Mouse (Mus musculus) left cerebral cortex, adult 8-10 months (tissue): ENCODE measurements around the gene Cit. TPM values are rescaled to one million over a fixed set of nuclear protein-coding genes. Genes with fewer than 3 reads are reported as not detected.

Experiments used
- DNase-seq, 2 experiments: peaks; one replicate each; pipeline ENCODE4 v3.0.0; 2022; ENCODE audit warnings: low spot score in 2 of 2
- total RNA-seq, 4 experiments: library from RNA; stranded (reverse); gene quantifications; 2 replicates each; pipeline ENCODE4 v1.2.4; 2022

Cit gene
- total RNA-seq, 4 experiments from 2014 or later = 181 to 207 (median 194) TPM

- DNase-seq = peak in 1 of 2 experiments; percentile 59
Measured at GRCm38 (mm10) chr5:115909106-115909505, 64.0 kb downstream of the Cit start.

DNA sequence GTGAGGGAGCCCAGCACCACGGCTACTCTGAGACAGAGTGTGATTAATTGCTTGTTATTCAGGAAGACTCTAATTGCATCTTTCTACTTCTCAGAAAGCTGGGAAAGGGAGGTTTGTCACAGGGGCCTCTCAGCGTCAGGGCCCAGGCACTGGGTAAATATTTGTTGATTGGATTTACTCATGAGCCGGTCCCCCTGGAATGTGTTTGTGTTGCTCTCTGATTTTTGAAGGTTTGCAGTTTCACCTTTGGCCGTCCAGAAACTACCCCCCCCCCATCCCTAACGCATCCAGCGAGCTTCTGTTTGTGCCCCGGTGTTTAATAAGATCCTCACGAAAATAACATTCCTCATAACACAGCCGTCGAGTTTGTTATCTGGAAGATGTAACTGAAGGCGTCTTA lies 65.4 kb downstream of the Cit start:
- DNase-seq = no peak

DNA sequence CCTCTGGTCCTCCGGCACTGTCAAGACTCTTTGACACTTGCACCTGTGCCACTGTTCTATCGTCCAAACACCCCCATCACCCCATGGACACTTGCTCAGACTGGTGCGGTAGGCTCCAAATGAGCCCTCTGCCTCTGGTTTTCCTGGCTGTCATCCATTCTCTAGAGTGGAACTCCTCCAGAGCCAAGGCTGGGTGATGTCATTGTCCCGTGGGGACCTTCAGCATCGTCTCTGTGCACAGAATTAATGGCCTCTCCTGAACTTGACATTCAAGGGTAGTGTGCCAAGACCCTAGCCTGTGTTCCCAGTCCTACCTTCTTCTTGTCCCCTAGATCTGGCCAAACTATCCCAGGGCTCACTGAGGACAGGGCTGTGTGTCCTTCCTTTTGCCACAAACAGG lies 70.4 kb downstream of the Cit start:
- DNase-seq = no peak

DNA sequence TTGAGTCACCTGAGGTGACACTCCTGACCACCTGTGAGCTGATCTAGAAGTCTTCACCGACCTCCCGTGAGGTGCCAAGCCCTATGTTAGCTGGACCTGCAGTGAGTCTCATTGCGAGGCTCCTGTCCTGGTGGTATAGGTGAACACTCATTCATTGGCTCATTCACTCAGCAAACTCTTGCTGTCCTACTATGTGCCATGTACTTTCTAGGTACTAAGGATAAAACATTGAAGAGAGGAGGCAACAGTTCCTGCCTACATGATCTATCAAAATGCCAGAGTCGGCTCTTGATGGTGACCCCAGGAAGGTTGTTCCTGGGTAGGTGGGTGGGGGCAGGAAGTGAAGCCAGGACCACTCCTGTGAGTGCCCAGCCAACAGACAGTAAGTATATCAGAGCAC lies 72.9 kb downstream of the Cit start:
- no peak for DNase-seq

- no peak for DNase-seq
Measured at GRCm38 (mm10) chr5:115918597-115919351, 73.7 kb downstream of the Cit start.

DNA sequence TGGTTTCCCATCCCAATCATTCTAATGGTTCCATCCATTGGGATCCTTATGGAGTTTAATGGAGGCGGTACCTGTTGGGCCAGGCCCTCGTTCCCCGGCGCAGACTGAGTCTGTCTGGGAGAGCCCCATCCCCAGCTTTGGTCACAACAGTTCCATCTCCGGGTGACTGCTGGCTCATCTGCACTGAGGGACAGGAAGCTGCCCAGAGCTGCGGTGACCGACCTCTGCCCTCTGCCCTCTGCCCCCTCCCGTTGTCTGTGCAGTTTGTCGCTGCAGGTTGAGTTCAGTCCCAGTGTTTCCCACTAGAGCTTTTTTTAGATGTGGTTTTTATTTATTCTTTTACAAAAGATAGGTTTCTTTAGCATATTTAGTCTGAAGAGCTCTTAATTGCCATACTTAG lies 76.9 kb downstream of the Cit start:
- no peak for DNase-seq

DNA sequence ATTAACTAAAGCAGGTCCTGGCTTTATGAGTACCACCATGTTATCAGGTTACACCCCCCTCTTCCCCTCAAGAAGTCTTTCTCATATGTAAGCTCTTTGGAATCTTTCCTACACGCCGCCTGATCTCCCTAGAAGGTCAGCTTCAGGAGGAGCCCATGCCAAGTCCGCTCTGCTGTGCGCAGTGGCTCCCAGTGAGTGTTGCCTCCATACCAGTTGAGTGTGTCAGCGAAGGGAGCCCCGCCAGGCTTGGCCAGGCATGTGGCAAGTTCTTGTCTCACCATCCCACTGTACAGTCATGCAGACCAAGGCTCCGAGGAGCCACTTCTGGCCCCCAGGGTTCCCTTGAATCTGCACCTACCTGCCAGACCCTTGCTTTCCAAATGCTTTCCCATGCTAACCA lies 79.9 kb downstream of the Cit start:
- no peak for DNase-seq

DNA sequence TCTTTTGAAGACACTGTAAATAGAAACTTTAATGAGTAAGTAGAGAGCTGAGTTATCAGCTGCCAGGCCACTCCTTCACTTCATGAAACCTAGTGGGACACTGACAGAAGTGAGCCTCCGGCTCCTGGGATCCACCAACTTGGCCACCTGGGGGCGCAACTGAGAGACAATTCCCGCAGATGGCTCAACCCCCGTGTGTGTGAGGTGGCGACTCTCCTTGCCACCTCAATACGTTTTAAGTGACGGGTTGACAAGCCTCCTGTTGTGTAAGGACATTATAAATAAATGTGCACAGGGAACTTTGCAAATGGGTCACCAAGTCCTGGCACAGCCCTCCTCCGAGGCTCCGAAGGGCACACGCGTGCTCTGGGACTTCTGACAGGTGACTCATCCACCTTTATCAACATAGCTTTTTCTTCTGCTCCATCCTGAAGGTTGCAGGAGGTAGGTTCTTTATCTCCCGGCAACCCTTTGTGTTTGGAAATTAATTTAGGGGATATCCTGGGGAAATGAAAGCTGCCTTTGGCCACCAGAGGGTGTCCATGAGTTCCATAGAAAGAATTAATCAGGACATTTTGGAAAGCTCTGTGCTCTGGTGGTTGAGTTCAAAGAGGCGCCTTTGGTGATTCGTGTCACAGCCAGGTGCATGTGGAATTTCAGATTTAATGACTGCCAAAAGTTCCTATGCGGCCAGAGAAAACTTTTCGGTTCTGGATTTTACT lies 83.9 kb downstream of the Cit start:
- no peak for DNase-seq

- no peak for DNase-seq
Measured at GRCm38 (mm10) chr5:115932325-115932724, 87.2 kb downstream of the Cit start.

DNA sequence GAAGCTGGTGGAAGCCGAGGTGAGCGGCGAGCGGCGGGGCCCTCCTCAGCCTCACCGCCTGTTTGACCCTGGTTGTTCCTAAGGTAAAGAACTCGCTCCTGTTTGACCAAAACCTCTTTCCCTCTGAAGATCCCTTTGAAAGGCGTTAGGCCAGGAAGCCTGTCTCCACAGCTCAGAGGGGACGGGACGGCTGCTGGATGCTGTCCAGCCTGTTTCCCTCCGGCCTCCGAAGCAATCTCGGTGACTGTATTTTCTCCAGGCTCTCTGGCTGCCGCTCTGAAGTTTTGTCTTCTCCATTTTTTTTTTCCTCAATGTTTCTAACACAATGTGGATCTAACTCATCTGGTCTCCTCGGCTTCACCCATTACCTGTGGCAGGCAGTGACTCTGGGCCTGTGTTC lies 91.8 kb downstream of the Cit start:
- DNase-seq = no peak

- no peak for DNase-seq
Measured at GRCm38 (mm10) chr5:115937566-115937965, 92.5 kb downstream of the Cit start.

- no peak for DNase-seq
Measured at GRCm38 (mm10) chr5:115938999-115939398, 93.9 kb downstream of the Cit start.

DNA sequence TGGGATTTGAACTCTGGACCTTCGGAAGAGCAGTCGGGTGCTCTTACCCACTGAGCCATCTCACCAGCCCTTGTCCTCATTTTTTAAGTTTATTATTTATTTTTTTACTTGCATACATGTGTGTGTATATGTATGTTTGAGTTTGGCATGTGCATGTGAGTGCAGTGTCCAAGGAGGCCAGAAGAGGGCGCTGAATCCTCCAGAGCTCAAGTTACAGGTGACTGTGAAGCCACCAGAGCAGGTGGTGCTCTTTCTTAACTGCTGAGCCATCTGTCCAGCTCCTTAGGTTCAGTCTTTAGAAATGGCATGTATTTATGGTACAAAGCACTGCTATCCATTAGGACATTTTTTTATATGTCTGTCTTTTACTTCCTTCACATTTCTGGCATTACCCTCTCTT lies 97.3 kb downstream of the Cit start:
- no peak for DNase-seq

DNA sequence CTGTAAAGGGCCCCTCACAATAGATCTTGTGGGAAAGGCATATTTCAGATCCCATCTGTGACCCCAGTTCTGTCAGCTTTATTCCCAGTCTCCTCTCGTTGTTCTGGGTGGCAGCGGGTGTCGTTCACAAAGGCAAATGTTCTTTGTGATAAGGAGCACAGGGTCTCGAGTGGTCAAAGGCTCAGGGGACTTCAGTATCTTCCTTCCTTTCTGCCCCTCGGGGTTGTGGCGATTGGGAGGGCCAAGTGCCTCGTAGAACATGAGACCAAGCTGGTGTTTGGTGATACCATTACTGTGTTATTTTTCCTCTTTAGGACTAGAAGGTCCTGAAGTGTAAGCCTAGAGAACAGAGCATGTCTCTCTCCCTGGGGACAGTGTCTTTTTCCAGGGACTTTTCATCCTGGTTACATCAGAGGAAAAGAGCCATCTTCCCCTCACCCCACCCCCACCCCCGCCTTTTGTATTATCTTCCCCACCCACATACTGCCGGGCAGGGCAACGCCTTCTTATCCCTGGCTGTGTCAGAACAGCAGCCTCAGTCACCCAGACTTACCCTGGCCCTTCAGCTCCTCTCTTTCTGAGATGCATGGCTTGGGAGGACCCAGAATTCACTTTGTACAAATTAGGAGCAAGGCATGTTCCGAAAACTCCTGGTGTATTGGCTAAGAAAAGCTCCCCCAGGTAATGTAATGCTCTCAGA lies 99.9 kb downstream of the Cit start:
- DNase-seq = no peak

- no peak for DNase-seq
Measured at GRCm38 (mm10) chr5:115947622-115948353, 102.7 kb downstream of the Cit start.

- no peak for DNase-seq
Measured at GRCm38 (mm10) chr5:115950936-115951335, 105.9 kb downstream of the Cit start.

DNA sequence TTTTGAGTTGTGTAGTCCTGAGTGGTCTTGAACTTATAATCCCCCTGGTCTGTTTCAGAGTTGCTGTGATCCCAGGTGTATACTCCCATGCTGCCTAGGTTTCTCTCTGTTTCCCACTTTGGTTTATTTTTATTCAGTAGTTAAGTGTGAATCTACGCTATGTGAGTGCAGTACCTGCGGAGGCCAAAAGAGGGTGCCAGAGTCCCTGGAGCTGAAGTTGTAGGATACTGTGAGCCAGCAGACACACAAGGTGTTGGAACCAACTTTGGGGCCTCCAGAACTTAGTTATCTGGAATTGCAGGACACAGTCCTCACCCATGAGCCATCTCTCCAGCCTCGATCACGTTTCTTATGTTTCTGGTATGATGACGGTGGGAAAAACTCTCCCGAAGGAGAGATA lies 108.1 kb downstream of the Cit start:
- no peak for DNase-seq

GRCm38 (mm10) chr5:115954084-115954483 lies 109.0 kb downstream of the Cit start:
- DNase-seq = peak in 1 of 2 experiments; percentile 63

DNA sequence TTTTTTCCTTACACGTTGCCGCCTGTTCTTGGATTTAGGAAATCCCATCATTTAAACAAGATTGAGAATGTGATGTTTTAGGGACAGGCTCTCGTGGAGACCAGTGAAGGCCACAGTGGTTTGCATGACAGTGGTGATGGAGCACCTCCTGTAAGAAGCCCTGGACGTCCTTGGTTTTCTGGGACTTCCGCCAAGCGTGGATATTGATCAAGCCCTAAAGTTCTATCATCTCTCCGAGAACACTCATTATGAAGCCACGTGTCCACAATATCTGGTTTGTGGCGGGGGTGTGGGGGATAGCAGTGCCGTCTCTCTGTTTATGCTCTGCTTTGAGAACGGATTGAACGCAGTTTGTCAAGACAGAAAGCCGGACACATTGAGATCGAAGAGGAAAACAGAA lies 109.5 kb downstream of the Cit start:
- DNase-seq = no peak

DNA sequence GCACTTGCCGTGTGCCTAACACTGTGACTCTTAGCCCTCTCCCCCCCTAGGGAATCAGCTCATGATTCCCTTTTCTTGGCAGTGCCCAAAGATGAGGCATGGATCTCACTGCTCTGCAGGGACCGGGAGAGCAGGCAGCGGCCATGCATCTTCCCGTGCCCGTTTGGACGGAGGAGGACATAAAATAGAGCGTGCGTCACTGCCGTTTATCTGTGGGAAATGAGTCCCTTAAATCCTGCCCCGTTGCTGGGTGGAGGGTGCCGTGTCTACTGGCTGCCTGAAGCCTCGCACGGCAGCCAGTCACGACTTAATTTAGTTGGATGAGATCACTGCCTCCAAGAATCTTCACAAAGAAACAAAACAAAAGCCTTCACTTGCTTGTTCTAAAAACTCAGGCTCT lies 110.1 kb downstream of the Cit start:
- peak; percentile 26 to 72 for DNase-seq

DNA sequence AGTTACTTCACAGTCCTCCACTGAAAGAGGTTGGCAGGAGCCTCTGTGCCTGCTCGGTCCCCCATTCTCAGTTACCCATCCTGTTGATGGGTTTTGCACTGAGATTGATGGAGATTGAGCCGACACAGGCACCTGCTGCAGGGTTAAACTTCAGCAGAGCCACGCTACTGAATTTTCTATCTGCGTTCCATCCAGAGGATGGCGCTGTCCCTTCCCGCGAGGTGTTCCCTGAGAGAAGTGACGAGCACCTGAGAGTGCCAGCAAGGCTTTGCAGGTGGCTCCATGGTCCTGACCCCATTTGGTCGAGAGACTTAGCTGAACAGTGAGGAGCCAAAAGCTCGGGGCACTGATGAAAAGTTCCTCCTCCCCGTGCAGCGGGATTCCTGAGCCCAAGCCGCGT lies 111.0 kb downstream of the Cit start:
- no peak for DNase-seq

- DNase-seq = no peak
Measured at GRCm38 (mm10) chr5:115957177-115957576, 112.1 kb downstream of the Cit start.
